Mouse (Mus musculus) limb, embryonic 14.5 days (tissue): Measurements from ENCODE around the gene Lrrc45. TPM values are rescaled to one million over a fixed set of nuclear protein-coding genes. Genes with fewer than 3 reads are reported as not detected.

ENCODE experiments used
- ATAC-seq: fragments of 200-750 bp; cut with Nextera tagmentation; 2 replicates; pipeline ENCODE4 v1.8.0; 2017; ENCODE audit warnings: low read depth, moderate number of reproducible peaks, moderate TSS enrichment; ENCODE audit not compliant: low FRiP score
- DNase-seq: peaks from one replicate; pipeline ENCODE4 v3.0.0-alpha.2; 2015; ENCODE audit warnings: low spot score
- H3K27ac ChIP-seq: fragments of 300-500 bp; sonication (generic); replicated peaks from 2 replicates; pipeline ENCODE4 v1.5.1; 2014; ENCODE audit warnings: low read depth, mild to moderate bottlenecking, low read length, moderate library complexity, mixed read lengths
- H3K27me3 ChIP-seq: fragments of 300-500 bp; sonication (generic); 2 replicates; pipeline ENCODE4 v1.6.1; 2014; ENCODE audit warnings: low read length, mixed read lengths; ENCODE audit not compliant: control insufficient read depth, insufficient read depth
- H3K36me3 ChIP-seq: fragments of 300-500 bp; sonication (generic); 2 replicates; pipeline ENCODE4 v1.6.1; 2014; ENCODE audit warnings: mild to moderate bottlenecking, low read length, moderate library complexity, mixed read lengths; ENCODE audit not compliant: control insufficient read depth, insufficient read depth
- H3K4me1 ChIP-seq: fragments of 300-500 bp; sonication (generic); 2 replicates; pipeline ENCODE4 v1.6.1; 2014; ENCODE audit warnings: antibody characterized with exemption, low read length, mixed read lengths; ENCODE audit not compliant: control insufficient read depth, insufficient read depth
- H3K4me2 ChIP-seq: fragments of 300-500 bp; sonication (generic); replicated peaks from 2 replicates; pipeline ENCODE4 v1.6.1; 2014; ENCODE audit warnings: low read depth, mild to moderate bottlenecking, low read length, moderate library complexity; ENCODE audit not compliant: severe bottlenecking
- H3K4me3 ChIP-seq: fragments of 300-500 bp; sonication (generic); replicated peaks from 2 replicates; pipeline ENCODE4 v1.5.1; 2014; ENCODE audit warnings: low read length
- H3K9ac ChIP-seq: fragments of 300-500 bp; sonication (generic); 2 replicates; pipeline ENCODE4 v1.6.1; 2014; ENCODE audit warnings: mild to moderate bottlenecking, low read depth, low read length, moderate library complexity; ENCODE audit not compliant: severe bottlenecking
- H3K9me3 ChIP-seq: fragments of 300-500 bp; sonication (generic); 2 replicates; pipeline ENCODE4 v1.6.1; 2016; ENCODE audit warnings: low read length; ENCODE audit not compliant: control insufficient read depth
- POLR2A ChIP-seq: fragments of 200-500 bp; IDR thresholded peaks from 2 replicates; pipeline ENCODE4 v1.8.0; 2012; ENCODE audit warnings: inconsistent platforms, mild to moderate bottlenecking, moderate library complexity, borderline replicate concordance; ENCODE audit not compliant: insufficient read depth, insufficient read length; ENCODE audit errors: extremely low read depth
- WGBS: fragments of 180-500 bp; shearing (Covaris S2); extraction: QIAGEN DNeasy Blood & Tissue Kit; methylation state at CpG from one replicate; pipeline ENCODE4 v1.1.7; 2014; 5-methylcytosine and 5-hydroxymethylcytosine counted together
- polyA plus RNA-seq, 2 experiments: library from polyadenylated mRNA; depleted of rRNA in 1 of 2; stranded (reverse) in 1 of 2; unstranded in 1 of 2; fragments of >200 nt; fragmentation: Nextera tagmentation in 1 of 2; extraction: Ambion mirVana in 1 of 2; gene quantifications; 2 replicates each; pipeline versions ENCODE4 v1.2.1 to v1.2.3; 2012 to 2014

Gene Lrrc45
- polyA plus RNA-seq (2012; rRNA removed) (91.3 and 98.3 TPM in 2 replicates), polyA plus RNA-seq (2014; fragmentation: Nextera tagmentation; extraction: Ambion mirVana) (48.1 and 51.7 TPM in 2 replicates)

DNA sequence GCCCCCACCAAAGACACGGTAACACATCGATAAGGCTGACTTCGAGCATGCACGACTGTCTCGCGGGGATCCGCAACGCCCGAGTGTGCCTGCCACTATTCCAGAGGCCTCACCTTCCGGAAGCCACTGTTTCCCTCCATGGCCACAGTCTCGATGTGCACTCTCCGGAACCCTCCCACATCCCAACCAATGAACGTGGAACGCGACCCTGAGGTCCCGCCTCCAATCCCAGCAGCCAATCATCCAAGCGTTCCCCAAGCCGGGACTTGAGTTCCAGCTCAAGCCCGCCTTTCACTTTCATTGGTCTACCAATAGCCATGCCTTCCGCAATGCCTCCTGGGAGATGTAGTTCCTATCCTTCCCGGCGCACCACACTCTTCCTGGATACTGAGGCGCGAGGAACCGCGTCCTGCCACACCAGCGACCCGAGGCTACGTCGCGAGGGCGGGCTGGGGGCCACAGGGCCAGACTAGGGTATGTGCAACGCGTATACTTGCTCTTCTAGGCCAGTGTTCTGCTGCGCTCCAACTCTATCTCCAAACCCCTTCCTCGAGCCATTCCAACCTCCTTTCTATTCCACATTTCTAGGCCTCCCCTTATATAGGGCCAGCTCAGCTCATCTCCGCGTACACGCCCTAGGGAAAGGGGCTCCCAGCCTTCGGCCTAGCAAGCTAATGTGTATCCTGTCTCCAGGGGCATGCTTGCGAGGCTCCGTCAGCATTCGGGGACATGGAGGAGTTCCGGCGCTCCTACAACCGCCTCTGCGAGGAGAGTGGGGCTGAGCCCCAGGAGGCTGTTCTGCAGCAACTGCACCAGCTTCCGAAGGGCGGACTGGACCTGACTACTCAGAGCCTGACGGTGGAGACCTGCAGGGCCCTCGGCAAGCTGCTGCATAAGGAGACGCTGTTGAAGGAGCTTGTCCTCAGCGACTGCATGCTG lies at the start of gene Lrrc45, which contains the start of gene Cenpx:
Gene Lrrc45, plus strand, starts transcription at position 346 of the 939 bp plus-strand sequence.
Gene Cenpx, minus strand, starts transcription at position 159 of the 939 bp plus-strand sequence.
- TF ChIP-seq POLR2A: no peak
- Histone ChIP-seq H3K4me3 (peak within 1 kb of the TSS; percentile 66), H3K27ac (no peak within 1 kb of the TSS; the same call in 1 of the 2 replicates), H3K9me3 (no peaks in the 10 kb centered on the region), H3K9ac (peak within 1 kb of the TSS; percentile 55), H3K4me2 (peak within 1 kb of the TSS; percentile 98), H3K36me3 (peaks cover 44% of the 10 kb centered on the region), H3K4me1 (peaks cover 11% of the 10 kb centered on the region; the same call in 1 of the 2 replicates), H3K27me3 (no peaks in the 10 kb centered on the region)
- DNase-seq (peak; percentile 100), ATAC-seq (peak; percentile 96)
- WGBS: 4% methylated on average over 52 of the region's 53 CpGs

DNA sequence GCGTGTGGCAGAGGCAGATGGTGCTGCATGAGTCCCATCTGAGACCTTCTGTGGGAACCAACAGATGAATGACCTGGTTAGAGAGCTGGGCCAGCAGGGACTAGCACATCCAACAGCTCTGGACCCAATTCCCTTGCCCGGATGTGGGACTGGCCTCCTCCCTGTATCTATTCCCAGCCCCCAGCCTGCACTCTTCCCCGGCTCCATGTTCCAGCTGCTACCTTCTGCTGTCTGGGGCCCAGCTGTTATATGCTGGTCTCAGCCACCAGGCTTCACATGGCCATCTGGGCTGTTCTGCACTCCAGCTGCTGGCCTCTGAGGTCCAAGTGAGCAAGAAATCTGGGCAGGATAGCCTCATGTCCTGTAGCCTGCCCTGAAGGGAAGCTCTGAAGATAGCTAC lies 48.3 kb upstream of the Lrrc45 start:
- Histone ChIP-seq H3K27me3 (peaks cover 25% of the 10 kb centered on the region), H3K36me3 (no peaks in the 10 kb centered on the region), H3K4me3 (no peak overlapping the region), H3K4me2 (no peak overlapping the region), H3K9me3 (no peaks in the 10 kb centered on the region), H3K27ac (no peak overlapping the region), H3K4me1 (peaks cover 12% of the 10 kb centered on the region), H3K9ac (no peak overlapping the region)
- peak; percentile 39; the same call in 1 of the 2 replicates for ATAC-seq
- WGBS: 63% methylated on average over 3 of the region's 3 CpGs
- no peak for TF ChIP-seq POLR2A
- DNase-seq: peak; percentile 22

DNA sequence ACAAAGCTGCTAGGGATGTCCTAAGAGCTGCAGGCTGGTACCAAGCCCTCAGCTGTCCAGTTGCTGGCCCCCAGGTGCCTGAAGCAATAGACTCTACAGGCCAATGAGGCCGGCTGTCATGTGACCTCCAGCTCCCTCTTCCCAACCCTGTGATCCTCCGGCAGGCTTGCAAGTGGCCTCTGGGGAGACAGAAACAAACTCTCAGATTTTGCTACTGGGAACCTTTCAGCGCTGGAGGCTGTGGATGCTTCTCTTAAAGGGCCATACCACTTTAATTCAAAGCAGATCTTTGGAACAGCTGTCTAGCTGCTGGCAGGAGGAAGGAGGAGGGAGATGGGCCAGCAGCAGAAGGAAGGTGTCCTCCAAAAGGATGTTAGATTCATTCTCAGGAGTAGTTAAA lies 47.1 kb upstream of the Lrrc45 start:
- no peaks in the 10 kb centered on the region for H3K9me3 ChIP-seq
- no peak overlapping the region for H3K4me2 ChIP-seq
- no peak for TF ChIP-seq POLR2A
- no peak overlapping the region for H3K27ac ChIP-seq
- H3K36me3 ChIP-seq: no peaks in the 10 kb centered on the region
- H3K4me3 ChIP-seq: no peak overlapping the region
- 2% methylated on average over 3 of the region's 3 CpGs for WGBS
- ATAC-seq (no peak), DNase-seq (no peak)
- H3K9ac ChIP-seq: no peak overlapping the region
- peaks cover 6% of the 10 kb centered on the region; the same call in 1 of the 2 replicates for H3K4me1 ChIP-seq
- H3K27me3 ChIP-seq: peaks cover 13% of the 10 kb centered on the region

DNA sequence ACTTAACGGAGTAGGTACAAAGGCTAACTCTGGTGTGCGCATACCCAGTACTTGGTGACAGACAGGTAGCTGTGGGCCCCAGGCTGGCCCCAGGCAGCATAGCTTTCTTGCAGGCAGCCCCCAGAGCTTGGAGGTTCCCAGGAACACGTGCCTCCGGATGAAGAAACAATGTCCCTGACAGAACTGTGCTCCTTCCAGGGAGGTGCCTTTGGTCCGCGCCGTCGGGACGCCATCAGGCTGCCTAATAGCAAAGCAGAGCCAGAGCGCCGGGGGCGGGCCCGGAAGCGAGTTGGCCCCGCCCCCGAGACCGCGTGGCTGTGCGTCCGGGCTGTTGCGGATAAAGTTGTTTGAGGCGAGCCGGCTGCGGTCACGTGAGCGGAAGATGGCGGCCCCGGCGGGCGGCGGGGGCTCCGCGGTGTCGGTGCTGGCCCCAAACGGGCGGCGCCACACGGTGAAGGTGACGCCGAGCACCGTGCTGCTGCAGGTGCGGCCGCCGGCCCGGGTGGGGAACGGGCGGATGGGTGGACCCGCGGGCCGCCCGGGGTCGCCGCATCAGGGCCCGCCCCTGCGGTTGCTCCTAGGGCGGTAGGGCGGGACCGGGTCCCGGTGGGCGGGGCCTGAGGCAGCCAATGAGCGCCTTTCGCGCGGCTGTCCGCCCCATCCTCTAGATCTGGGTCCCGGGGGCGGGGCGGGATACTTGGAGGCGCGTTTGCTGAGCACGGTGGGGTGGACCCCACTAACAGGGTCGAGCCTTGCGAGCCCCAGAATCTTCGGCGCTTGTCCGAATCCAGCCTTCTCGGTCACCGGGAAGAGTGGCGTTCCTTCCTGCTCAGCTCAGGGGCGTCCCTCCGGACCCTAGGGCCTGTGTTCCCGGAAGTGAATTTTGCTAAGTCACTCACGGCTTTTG lies 40.8 kb upstream of the Lrrc45 start, which contains the start of gene Aspscr1:
Gene Aspscr1, plus strand, starts transcription at position 287 of the 907 bp plus-strand sequence.
- peak; percentile 65; the same call in 1 of the 2 replicates for TF ChIP-seq POLR2A
- ATAC-seq (peak; percentile 99), DNase-seq (peak; percentile 97)
- Histone ChIP-seq H3K4me3 (peak within 1 kb of the TSS; percentile 73), H3K9me3 (no peaks in the 10 kb centered on the region), H3K9ac (peak within 1 kb of the TSS; percentile 77), H3K4me2 (peak within 1 kb of the TSS; percentile 91), H3K27me3 (no peaks in the 10 kb centered on the region), H3K36me3 (peaks cover 6% of the 10 kb centered on the region), H3K27ac (peak within 1 kb of the TSS; percentile 79), H3K4me1 (peaks cover 9% of the 10 kb centered on the region)
- WGBS: 2% methylated on average over 51 of the region's 83 CpGs
